Mouse (Mus musculus) forebrain, embryonic 12.5 days (tissue): ENCODE measurements at regions not wholly inside any gene's neighbourhood (a gene's known extent, or its start where the extent isn't known, plus 50 kb on each side); places are given as distances from the start of the nearest gene placed in this dataset.

Experiments
- ATAC-seq: fragments of 200-750 bp; cut with Nextera tagmentation; 2 replicates; pipeline ENCODE4 v1.8.0; 2017; ENCODE audit warnings: moderate TSS enrichment; ENCODE audit not compliant: low FRiP score
- H3K27ac ChIP-seq: fragments of 300-500 bp; sonication (generic); 2 replicates; pipeline ENCODE4 v1.5.1; 2016; ENCODE audit warnings: mild to moderate bottlenecking
- H3K27me3 ChIP-seq: fragments of 300-500 bp; sonication (generic); 2 replicates; pipeline ENCODE4 v1.6.1; 2016; ENCODE audit warnings: mild to moderate bottlenecking
- H3K36me3 ChIP-seq: fragments of 300-500 bp; sonication (generic); replicated peaks from 2 replicates; pipeline ENCODE4 v1.6.1; 2016; ENCODE audit warnings: mild to moderate bottlenecking
- H3K4me1 ChIP-seq: fragments of 300-500 bp; sonication (generic); 2 replicates; pipeline ENCODE4 v1.6.1; 2016
- H3K4me2 ChIP-seq: fragments of 300-500 bp; sonication (generic); 2 replicates; pipeline ENCODE4 v1.6.1; 2016; ENCODE audit warnings: mild to moderate bottlenecking, moderate library complexity
- H3K4me3 ChIP-seq: fragments of 300-500 bp; sonication (generic); replicated peaks from 2 replicates; pipeline ENCODE4 v1.5.1; 2016; ENCODE audit warnings: mild to moderate bottlenecking
- H3K9ac ChIP-seq: fragments of 300-500 bp; sonication (generic); 2 replicates; pipeline ENCODE4 v1.6.1; 2016; ENCODE audit warnings: mild to moderate bottlenecking
- H3K9me3 ChIP-seq: fragments of 300-500 bp; sonication (generic); 2 replicates; pipeline ENCODE4 v1.6.1; 2016
- whole genome bisulfite sequencing: fragments of 180-500 bp; shearing (Covaris S2); methylation state at CpG from one replicate; pipeline ENCODE4 v1.1.7; 2016; 5-methylcytosine and 5-hydroxymethylcytosine counted together

DNA sequence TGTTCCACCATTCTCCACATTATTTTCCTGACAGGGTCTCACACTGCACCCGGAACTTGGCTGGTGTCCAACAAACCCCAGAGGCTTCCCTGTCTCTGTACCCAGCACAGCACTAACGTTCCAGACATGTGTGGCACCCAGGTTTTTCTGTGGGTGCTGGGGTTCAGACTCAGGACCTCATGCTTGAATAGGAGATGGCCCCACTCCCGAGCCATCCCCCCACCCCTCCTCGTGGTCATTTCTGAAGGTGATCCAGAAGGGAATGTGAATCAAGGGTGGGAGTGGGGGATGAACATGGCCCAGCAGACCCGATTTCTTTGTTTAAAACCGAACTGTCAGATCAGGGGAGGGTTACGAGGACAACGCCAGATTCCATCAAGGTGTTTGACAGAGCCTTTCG is 245.6 kb downstream of the Tbc1d1 start:
- no peaks in the 10 kb centered on the region for H3K9me3 ChIP-seq
- ATAC-seq: no peak
- no peaks in the 10 kb centered on the region for H3K4me1 ChIP-seq

DNA sequence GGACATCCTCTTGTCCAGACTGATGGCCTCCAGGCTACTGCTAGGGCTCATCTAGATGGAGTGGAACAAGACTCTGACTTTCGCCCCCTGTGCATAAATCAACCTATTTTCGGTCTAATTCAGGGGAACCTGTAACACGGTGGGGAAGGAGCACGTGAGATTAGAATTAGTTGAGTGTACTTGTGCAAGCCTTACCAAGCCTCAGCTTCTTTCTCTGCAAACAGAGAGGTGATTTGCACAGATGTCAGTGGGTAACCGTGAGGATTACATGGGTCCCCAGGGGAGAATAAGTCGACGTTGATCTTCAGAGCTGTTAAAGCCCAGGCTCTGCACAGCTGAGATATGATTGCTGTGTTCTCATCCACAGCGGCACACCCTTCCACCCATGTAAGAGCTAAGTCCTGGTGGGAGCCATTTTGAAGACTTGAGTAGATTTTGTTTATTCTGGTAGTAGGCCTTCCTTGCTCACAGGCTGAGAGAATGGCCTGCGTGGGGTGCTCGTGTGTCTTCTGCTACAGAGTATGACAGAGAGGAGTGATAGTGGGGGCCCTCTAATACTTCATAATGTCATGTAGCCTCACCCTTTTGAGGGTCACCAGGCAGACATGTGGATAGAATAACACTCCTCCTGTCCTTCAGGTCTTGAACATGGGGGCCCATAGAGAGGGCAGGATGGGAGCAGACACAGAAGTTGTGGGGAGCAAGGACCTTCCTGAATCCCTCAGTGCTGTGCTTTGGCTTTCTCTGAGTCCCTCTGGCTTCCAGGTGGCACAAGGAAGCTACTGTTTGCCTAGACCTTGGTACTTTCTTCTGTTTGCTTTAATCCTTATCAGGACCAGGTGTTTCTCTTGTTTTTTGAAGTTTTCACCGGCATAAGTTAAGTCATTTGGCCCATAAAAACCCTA is 247.2 kb downstream of the Tbc1d1 start:
- no peak overlapping the region for H3K9ac ChIP-seq
- ATAC-seq: no peak
- H3K27me3 ChIP-seq: no peaks in the 10 kb centered on the region
- H3K4me2 ChIP-seq: no peak overlapping the region
- no peaks in the 10 kb centered on the region for H3K36me3 ChIP-seq
- H3K4me1 ChIP-seq: no peaks in the 10 kb centered on the region
- no peaks in the 10 kb centered on the region for H3K9me3 ChIP-seq
- 90% methylated on average over 11 of the region's 11 CpGs for WGBS
- H3K4me3 ChIP-seq: no peak overlapping the region
- no peak overlapping the region for H3K27ac ChIP-seq

More for the DNA sequence above, 245.6 kb downstream of the Tbc1d1 start:
- Histone ChIP-seq H3K27me3 (no peaks in the 10 kb centered on the region), H3K9ac (no peak overlapping the region), H3K4me2 (no peak overlapping the region), H3K36me3 (no peaks in the 10 kb centered on the region), H3K4me3 (no peak overlapping the region), H3K27ac (no peak overlapping the region)
- 86% methylated on average over 9 of the region's 9 CpGs for WGBS

DNA sequence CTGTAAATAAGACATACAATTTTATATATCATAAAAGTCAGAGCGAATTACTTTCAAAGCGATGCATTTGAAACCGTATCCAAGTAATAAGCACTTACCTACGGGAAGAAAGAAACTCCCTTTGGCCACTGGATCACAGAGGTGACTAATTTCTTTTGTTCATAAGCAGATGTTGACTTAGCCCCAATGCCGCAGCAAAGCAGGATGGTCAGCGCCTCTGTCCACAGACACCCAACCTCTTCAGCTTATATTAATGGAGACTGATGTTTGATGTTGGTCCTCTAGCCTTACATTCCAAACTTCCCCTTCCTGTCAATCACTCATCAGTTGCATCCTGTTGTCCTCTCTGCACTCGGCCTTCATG is 247.9 kb downstream of the Tbc1d1 start:
- H3K27ac ChIP-seq: no peak overlapping the region
- no peak overlapping the region for H3K4me2 ChIP-seq
- no peak overlapping the region for H3K4me3 ChIP-seq
- no peaks in the 10 kb centered on the region for H3K4me1 ChIP-seq
- no peaks in the 10 kb centered on the region for H3K36me3 ChIP-seq
- H3K27me3 ChIP-seq: no peaks in the 10 kb centered on the region
- H3K9me3 ChIP-seq: no peaks in the 10 kb centered on the region
- WGBS: 92% methylated on average over 7 of the region's 7 CpGs
- no peak overlapping the region for H3K9ac ChIP-seq
- ATAC-seq: no peak

DNA sequence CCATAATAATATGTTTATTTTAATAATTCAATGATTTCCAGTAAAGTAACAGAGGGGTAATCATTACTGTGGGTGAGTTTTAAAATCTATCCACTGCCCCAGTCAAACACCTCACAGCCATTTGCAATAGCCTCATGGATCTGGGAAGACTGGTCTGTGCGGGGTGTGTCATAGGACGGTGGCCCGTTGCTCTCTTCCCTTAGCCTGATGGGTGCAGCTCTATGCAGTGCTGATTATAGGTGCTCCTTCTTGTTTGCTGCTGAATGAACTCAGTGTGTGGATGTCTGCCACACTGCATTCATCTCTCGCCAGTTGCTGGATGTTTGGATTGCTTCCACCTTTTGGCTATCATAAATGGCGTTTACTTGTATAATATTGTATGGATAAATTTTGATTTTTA is 248.4 kb downstream of the Tbc1d1 start:
- no peak for ATAC-seq
- Histone ChIP-seq H3K9me3 (no peaks in the 10 kb centered on the region), H3K4me2 (no peak overlapping the region), H3K4me3 (no peak overlapping the region), H3K27me3 (no peaks in the 10 kb centered on the region), H3K9ac (no peak overlapping the region), H3K36me3 (no peaks in the 10 kb centered on the region), H3K27ac (no peak overlapping the region), H3K4me1 (no peaks in the 10 kb centered on the region)
- WGBS: 98% methylated on average over 5 of the region's 5 CpGs

DNA sequence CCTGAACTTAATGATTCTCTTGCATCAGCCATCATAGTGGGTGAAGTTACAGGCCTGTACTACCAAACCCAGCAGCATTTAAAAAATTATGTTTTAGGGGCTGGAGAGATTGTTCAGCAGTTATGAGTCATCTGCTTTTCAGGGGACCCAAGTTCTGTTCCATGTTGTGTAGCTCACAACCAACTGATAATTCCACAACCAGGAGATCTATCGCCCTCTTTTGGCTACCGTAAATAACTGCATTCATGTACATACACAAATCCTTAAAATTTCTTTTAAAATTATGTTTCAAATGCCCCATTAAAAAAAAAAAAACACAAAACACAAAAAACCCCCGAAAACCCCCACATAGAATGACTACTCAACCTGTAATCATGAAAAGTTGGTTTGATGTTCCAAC is 252.8 kb downstream of the Tbc1d1 start:
- no peak overlapping the region for H3K27ac ChIP-seq
- no peak overlapping the region for H3K4me3 ChIP-seq
- no peaks in the 10 kb centered on the region for H3K4me1 ChIP-seq
- H3K9me3 ChIP-seq: no peaks in the 10 kb centered on the region
- H3K36me3 ChIP-seq: no peaks in the 10 kb centered on the region
- no peaks in the 10 kb centered on the region for H3K27me3 ChIP-seq
- H3K4me2 ChIP-seq: no peak overlapping the region
- WGBS: 84% methylated on average over 3 of the region's 3 CpGs
- no peak overlapping the region for H3K9ac ChIP-seq
- ATAC-seq: no peak

DNA sequence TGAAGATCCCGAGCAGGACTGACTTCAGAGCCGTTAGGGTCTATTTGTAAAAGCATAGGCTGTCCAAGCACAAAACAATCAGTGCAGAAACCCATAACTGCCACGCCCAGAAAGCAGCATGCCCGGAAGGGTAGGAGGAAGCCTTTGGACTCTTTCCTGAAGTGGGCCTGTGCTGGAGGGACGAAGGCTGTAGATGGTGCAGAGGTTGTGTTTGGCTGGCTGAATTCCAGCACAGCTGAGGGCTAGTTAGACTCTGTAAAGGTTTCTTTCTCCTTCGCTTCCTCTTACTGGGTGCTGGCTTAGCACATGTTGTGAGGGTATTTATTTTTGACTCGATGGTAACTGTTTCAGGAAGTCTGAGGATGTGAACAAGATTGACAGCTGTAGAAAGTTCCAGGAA is 254.5 kb downstream of the Tbc1d1 start:
- H3K36me3 ChIP-seq: no peaks in the 10 kb centered on the region
- no peak overlapping the region for H3K4me2 ChIP-seq
- ATAC-seq: no peak
- WGBS: 81% methylated on average over 7 of the region's 7 CpGs
- H3K27ac ChIP-seq: no peak overlapping the region
- no peaks in the 10 kb centered on the region for H3K9me3 ChIP-seq
- H3K4me1 ChIP-seq: no peaks in the 10 kb centered on the region
- H3K9ac ChIP-seq: no peak overlapping the region
- no peak overlapping the region for H3K4me3 ChIP-seq
- no peaks in the 10 kb centered on the region for H3K27me3 ChIP-seq

DNA sequence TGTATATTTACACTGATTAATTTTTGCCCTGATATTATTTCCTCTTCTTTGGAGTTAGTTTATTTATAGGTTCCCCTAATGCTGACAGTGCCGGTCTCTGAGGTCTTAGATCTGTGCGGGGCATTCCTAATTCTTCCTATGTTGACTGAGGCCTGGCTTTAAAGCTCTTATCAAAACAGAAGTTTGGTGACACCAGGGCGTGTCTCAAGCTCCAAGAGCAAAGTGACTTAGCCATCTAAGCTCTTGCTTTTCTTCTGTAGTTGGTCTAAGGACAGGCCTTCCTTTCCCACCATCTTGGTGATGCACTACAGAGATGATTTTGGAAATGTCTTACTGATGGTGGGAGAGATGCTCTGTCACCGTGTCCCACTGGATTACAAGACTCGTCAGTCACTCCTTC is 258.4 kb downstream of the Tbc1d1 start:
- no peaks in the 10 kb centered on the region for H3K4me1 ChIP-seq
- no peak overlapping the region for H3K9ac ChIP-seq
- H3K4me3 ChIP-seq: no peak overlapping the region
- no peak for ATAC-seq
- H3K36me3 ChIP-seq: no peaks in the 10 kb centered on the region
- no peak overlapping the region for H3K4me2 ChIP-seq
- no peaks in the 10 kb centered on the region for H3K9me3 ChIP-seq
- H3K27ac ChIP-seq: no peak overlapping the region
- H3K27me3 ChIP-seq: no peaks in the 10 kb centered on the region
- 85% methylated on average over 5 of the region's 5 CpGs for WGBS

DNA sequence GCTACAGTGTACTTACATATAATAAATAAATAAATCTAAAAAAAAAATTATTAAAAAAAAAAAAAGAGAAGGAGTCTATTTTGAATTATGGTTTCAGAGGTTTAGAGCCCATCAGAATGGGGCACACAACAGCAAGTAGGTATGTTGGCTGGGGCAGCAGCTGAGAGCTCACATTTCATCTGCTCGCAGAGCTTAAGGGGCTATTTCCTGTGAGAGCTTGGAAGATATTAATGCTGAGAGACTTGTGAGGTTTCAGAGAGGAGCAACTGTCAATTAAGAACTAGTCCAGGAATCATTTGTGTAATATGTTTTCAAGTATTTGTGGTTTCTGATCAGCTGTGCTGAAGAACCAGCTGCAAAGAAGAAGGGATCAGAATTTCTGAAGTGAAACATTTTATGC is 263.3 kb downstream of the Tbc1d1 start:
- Histone ChIP-seq H3K4me2 (no peak overlapping the region), H3K27me3 (no peaks in the 10 kb centered on the region), H3K4me1 (peaks cover 11% of the 10 kb centered on the region), H3K9ac (no peak overlapping the region), H3K36me3 (no peaks in the 10 kb centered on the region), H3K27ac (no peak overlapping the region), H3K9me3 (peaks cover 6% of the 10 kb centered on the region; the same call in 1 of the 2 replicates), H3K4me3 (no peak overlapping the region)
- ATAC-seq: no peak
- WGBS: 81% methylated on average over 1 of the region's 1 CpGs

DNA sequence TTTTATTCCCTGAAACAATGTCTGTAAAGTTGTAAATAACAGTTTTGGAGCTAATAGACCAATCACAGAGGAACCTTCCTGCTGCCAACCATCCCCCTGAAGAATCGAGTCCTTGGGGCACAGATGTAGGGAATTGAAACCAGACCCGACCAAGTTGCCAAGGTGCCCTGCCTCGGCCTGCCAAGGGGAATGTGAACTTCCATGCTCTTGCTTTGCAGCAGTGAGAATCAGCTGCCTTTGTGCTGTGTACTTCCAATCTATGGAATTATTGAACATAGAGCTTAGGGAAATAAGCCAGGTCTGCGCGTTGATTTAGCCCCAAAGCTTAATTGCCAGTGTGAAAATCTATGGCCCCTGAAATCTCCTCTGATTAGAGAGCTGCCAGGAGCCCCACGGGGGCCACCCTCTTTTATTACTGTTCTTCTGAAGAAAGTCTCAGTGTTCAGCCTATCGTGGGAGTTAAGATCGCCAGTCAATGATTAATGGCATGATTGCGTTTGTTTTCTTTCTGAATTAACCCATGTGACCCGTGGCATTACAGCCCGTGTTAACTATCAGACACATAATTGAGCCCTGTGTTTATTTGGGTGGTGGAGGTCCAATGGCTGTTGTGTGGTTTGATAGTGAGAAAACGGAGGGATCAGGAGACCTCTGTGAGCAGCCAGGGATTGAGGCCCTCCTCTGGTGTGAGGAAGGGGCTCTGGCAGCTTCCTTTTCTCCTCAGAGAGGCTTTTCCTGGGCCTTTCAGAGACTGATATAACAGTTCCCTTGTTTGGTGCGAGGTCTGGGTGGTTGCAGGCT is 266.9 kb downstream of the Tbc1d1 start:
- WGBS: 22% methylated on average over 13 of the region's 13 CpGs
- Histone ChIP-seq H3K9ac (no peak overlapping the region), H3K4me2 (no peak overlapping the region), H3K36me3 (no peaks in the 10 kb centered on the region), H3K4me1 (peaks cover 11% of the 10 kb centered on the region), H3K27me3 (no peaks in the 10 kb centered on the region), H3K27ac (peak overlapping the region; percentile 80), H3K9me3 (peaks cover 12% of the 10 kb centered on the region; the same call in 1 of the 2 replicates), H3K4me3 (no peak overlapping the region)
- ATAC-seq: peak; percentile 82; the same call in 1 of the 2 replicates

DNA sequence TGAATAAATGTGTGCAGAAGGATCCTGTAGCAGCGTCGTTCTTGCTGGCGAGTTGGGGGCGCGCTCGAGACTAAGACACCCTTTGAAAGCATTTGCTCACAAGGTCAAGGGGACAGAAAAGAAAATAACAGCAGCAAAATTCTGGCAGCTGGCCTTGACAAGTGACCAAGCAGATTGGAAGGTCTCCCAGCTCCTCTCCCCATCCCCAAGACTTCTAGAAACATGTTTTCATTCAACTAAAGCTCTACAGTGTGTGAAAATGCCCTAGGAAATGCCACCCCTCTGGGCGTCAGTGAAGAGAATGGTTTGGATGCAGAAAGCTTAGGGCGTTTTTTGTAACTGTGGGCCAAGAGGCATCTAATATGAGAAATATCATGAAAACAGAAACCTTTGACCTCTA is 272.7 kb downstream of the Tbc1d1 start:
- Histone ChIP-seq H3K4me1 (no peaks in the 10 kb centered on the region; the same call in 1 of the 2 replicates), H3K36me3 (no peaks in the 10 kb centered on the region), H3K9ac (no peak overlapping the region), H3K27ac (no peak overlapping the region), H3K9me3 (0 out of 2 replicates have a peak, but pooled peaks cover 6% of the 10 kb centered on the region), H3K4me2 (no peak overlapping the region), H3K27me3 (no peaks in the 10 kb centered on the region), H3K4me3 (no peak overlapping the region)
- 92% methylated on average over 8 of the region's 8 CpGs for WGBS
- ATAC-seq: no peak

DNA sequence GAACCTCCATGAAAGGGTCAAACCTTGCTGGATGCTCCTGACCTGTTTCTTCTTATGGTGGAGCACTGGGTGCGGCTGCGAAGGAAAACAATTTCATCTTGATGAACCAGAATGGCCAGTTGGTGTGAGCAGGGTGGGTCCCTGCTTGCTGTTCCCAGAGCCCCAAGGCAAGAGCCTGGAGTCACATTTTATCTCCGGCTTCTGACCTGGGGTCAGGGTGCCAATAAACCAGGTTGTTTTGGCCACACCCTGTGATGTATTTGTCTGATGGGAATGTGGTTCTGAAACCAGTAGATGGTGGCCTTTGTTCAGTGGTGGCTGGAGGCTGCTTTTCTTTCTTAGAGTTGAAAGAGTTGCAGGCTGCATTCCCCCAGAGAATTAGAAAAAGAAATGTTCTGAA is 274.4 kb downstream of the Tbc1d1 start:
- Histone ChIP-seq H3K9me3 (0 out of 2 replicates have a peak, but pooled peaks cover 3% of the 10 kb centered on the region), H3K27me3 (no peaks in the 10 kb centered on the region), H3K4me3 (no peak overlapping the region), H3K27ac (no peak overlapping the region), H3K4me2 (no peak overlapping the region), H3K36me3 (no peaks in the 10 kb centered on the region), H3K4me1 (no peaks in the 10 kb centered on the region; the same call in 1 of the 2 replicates), H3K9ac (no peak overlapping the region)
- no peak for ATAC-seq
- 90% methylated on average over 3 of the region's 3 CpGs for WGBS

DNA sequence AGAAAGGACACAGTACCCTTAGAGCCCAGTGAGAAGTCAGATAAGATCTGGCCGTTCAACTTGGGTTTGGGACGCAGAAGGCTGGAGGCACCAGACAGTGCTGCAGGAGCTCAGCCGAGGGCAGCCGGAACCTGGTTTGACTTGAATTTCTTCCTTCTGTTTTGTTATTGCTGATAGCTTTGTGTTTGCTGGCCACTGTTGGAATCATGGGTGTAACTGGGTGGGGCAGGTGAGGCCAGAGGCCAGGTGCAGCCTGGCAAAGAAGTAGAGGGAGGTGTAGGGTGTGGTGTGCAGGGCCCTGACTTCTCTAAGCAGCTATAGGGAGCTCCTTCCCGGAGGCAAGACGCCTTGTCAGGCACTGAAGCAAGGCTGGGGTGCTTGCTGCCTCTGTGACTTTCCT is 275.5 kb downstream of the Tbc1d1 start:
- H3K4me1 ChIP-seq: no peaks in the 10 kb centered on the region; the same call in 1 of the 2 replicates
- ATAC-seq: no peak
- 89% methylated on average over 6 of the region's 6 CpGs for WGBS
- no peak overlapping the region for H3K9ac ChIP-seq
- H3K27me3 ChIP-seq: no peaks in the 10 kb centered on the region
- H3K36me3 ChIP-seq: no peaks in the 10 kb centered on the region
- no peak overlapping the region for H3K27ac ChIP-seq
- no peak overlapping the region for H3K4me2 ChIP-seq
- H3K9me3 ChIP-seq: no peaks in the 10 kb centered on the region
- no peak overlapping the region for H3K4me3 ChIP-seq
